Mouse (Mus musculus) brain, adult 2 months (tissue): ENCODE measurements around the gene Hs3st4.

ENCODE experiments used
- DNase-seq: peaks from one replicate; pipeline ENCODE4 v3.0.0; 2011; ENCODE audit warnings: low read depth, low spot score

Gene Hs3st4

DNA sequence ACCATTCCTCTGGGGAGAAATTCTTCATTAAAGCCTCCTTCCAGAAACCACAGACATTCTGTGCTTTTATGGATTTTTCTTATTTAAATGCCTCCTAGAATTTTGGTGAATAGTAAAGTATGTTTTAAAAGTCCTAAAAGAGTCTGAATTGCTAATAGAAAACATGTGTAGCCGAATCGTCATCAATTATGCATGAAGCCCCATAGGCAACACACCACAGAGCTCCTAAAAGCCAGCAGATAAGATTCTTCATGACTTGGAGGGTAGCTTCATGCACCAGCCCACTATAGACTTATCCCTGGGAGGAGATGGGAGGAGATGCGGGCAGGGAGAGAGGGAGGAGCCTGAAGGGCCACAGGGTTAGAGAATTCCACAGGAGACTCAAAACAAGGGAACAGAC lies 358.8 kb downstream of the Hs3st4 start:
- no peak for DNase-seq

DNA sequence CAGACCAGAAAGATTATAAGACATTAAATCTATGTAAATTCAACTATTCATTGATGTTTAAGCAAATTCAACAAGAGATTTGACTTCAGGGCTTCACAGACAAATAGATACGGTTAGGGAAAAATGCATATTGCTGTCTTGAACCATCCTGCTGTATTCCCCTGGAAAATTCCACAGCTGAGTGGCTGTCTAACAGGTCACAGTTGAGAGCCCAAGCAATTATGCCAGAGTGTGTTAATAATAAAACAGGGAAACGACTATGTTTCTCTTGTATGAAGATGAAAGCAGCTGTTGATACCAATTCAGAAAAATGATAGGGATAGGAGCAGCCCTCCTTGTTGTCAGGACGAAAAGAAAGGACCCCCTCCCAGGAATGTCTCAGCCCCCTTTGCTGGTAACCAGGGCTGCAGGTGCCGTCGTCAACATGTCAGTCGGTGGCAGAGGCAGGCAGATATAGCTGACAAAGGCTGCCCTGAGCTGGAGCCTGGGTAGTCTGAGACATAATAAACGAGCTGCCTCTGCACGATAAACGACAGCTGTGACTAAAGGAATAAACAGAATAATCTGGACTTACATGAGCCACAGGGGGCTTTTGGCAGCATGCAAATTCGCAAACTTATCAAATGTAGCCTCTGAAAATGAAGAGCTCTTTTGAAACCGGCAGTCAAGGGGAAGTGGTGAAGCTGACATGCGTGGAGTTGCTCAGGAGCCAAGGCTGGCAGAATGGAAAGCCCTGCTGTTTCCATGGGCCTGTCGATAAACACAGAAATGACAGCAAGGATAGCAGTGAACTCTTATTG lies 364.7 kb downstream of the Hs3st4 start:
- peak; percentile 57 for DNase-seq

DNA sequence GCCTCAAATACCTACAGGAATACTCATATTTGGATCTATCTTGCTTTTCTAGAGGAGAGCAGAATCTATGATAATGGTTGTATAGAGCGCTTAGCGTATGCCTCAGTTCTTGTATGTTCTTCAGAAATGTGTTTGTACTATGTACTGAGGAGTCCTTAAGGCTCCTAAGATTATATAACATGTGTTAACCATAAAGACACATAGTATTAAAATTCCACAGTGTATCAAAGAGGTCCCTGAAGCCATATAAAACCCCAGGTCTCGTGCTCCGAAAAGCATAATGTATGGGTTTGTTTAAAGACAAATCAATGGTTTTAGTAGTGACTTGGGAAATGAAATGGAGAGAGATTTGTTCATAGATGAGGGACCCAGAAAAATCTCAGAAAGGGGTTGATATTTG lies 371.4 kb downstream of the Hs3st4 start:
- no peak for DNase-seq

DNA sequence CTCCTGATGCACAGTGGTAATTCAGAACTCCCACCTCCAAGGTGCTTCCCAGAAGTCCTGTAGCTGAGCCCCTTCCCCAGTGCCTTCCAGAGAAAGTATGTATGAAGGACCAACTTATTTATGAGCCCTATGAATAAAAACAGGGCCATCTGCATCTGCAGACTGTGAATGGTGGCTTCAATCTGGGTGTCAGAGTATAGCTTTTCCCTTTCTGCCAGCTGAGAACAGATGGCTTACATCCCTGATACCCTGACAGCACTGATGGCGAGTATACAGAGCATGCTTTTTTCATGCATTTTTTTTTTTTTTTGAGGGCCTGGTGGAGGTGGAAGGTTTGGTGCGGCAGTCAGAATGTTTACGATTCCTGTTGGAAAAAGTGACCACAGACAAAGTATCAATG lies 375.4 kb downstream of the Hs3st4 start:
- DNase-seq: peak; percentile 59

DNA sequence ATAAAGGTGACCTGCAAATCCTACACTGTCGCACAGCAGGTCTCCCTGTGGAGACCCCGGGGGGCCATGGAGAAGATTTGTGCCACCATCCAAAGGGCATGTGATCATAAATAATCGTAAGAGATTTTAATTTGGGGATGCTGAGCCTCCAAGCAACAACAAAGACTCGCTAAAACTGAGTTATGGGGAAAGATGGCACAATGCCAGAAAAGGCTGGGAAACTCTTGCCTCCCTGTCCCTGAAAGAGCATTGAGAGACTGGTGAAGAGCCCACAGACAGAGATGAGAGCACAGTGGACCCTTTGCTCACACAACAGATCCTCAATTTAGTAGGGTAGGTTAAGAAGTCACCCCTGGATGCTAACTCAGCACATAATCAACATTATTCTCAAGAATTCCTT lies 377.2 kb downstream of the Hs3st4 start:
- DNase-seq: no peak

DNA sequence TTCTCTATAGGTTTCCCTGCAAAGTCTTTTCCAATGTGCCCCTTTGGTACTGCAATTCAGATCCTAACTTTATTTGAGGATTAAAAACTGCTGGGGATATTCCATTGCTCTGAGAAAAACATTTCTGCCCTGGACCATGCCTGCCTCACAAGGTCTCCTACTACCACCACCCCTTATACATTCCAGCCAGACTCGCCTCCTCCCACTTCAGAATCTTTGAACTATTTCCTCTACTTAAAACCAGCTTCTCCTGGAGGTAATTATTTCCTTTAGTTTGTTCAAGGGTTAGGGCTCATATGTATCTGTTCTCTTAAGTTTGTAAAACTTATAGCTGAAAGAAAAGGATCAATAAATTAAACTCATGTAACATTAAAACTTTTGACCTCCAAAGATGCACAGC lies 389.6 kb downstream of the Hs3st4 start:
- DNase-seq: no peak

DNA sequence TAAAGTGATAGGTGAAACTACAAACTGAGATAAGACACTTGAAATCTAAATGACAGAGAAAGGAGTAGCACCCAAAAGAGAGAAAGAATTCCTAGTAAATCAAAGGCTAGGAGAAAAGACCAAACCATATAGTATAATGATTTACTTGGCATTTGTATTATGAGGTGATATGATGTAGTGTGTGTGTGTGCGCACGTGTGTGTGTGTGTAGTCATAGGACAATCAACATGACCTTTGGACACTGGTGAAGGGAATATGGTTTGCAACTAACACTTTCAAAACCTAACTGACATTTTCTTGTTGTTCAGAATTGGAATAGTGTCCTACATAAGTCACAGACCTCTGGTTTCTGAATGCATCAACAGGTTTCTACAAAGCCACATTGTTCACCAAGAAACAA lies 390.0 kb downstream of the Hs3st4 start:
- DNase-seq: no peak

DNA sequence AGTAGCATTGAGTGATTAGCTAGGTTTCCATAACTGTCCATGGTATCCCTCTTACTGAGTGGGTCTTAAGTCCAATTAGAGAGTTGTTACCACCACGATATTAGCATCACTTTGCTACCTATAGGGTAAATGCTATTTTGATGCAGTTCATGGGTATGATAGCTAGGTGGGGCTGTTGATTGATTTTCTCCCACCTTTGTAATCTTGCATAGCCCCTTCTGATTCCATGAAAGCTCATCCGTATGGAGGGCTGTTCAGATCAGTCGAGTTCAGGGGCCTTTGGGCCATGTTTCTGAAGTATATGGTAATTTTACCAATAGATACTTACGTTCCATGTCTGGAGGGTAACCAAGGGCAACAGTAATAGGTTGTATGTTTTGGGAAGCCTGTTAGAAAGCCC lies 400.8 kb downstream of the Hs3st4 start:
- DNase-seq: peak; percentile 45

DNA sequence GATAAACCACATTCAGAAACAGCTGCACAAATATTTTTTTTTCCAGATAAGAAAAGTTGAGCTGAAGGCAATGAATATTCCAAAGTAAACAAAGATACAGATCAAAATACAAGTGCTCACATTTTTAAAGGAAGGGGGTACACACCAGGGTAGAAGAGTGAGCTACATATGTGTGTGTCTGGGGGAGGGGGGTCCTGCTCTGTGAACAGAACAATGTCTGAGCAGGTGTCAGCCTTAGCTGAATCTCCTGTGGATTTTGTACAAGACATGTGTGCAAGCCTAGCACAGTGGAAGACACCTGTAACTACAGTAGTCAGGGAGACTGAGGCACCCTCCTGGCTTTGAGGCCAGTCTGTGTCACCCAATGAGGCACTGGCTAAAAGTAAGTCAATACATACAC lies 416.5 kb downstream of the Hs3st4 start:
- DNase-seq: no peak

DNA sequence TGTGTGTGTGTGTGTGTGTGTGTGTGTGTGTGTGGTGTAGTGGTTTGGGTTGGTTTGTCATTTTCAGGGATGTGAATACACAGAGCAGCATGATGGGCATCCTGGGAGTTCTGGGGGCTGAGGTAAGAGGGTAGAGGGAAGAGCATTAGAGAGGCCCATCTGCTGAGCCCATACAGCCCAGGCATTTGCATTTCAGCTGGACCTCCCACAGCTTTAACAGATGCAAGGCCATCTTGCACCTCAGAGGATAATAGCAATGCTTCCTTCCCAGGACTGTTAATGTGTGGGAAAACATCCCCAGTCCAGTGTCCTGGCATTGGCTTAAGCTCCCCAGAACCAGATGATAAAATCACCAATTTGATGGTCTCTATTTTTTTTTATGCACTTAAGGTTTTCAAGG lies 444.3 kb downstream of the Hs3st4 start:
- DNase-seq: peak; percentile 5
